In the genomic region with DNA sequence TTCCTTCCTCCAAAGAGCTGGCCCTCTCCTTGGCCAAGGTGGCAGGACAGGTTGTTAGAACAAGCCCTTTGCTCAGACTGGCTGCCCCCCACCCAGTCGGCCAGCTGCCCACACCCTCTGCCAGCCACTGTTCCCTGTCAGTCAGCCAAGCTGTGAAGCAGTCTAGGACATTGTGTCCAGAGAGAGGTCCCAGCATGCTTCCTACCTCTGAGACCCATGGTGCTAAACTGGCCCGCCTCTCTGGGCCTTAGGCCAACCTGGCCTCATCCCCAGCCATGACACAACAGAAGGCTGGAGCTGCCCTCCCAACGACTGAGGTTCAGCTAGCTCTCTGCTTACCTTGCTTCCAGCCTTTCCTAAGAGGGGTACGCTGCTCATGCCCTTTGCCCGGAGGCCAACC, we compare ENCODE assay signal across 8 mouse cellular contexts. TPM values are rescaled to one million over a fixed set of nuclear protein-coding genes. Genes with fewer than 3 reads are reported as not detected.
DNase-seq lines count a peak whose midpoint lies in the region; ATAC-seq and TF ChIP-seq lines count a peak whose summit lies in the region.

No protein-coding gene starts in this region.

- peaks cover 12% of the 10 kb centered on the region for H3K4me1 ChIP-seq in liver, embryonic 11.5 days (replicated peaks; ENCODE audit: control insufficient read depth, insufficient read depth, low read length)
- H3K4me1 ChIP-seq in lung, embryonic 14.5 days (ENCODE audit: insufficient read depth): no peaks in the 10 kb centered on the region

- no peak overlapping the region for H3K4me2 ChIP-seq in liver, embryonic 11.5 days
- H3K4me2 ChIP-seq in lung, embryonic 14.5 days: no peak overlapping the region

- H3K36me3 ChIP-seq in liver, embryonic 11.5 days (ENCODE audit: control insufficient read depth, insufficient read depth, low read length): no peaks in the 10 kb centered on the region
- no peaks in the 10 kb centered on the region for H3K36me3 ChIP-seq in lung, embryonic 14.5 days (ENCODE audit: insufficient read depth)

- peak; percentile 31 for DNase-seq in liver
- no peak for DNase-seq in liver, embryonic 11.5 days (ENCODE audit: low spot score)
- peak; percentile 96 for DNase-seq in cerebellum, adult 8-10 months
- peak; percentile 85 for DNase-seq in gastrocnemius, postnatal 14 days
- peak; percentile 95 to 98 for DNase-seq in kidney, postnatal 36 days
- peak; percentile 78 for DNase-seq in lung, embryonic 14.5 days
- peak; percentile 49 for DNase-seq in right cerebral cortex, postnatal 4 days
- DNase-seq in thymus, postnatal 10 days (ENCODE audit: low spot score in 2 of 2): no peak

- H3K9ac ChIP-seq in liver, embryonic 11.5 days (ENCODE audit: low read depth, low read length): no peak overlapping the region
- no peak overlapping the region for H3K9ac ChIP-seq in lung, embryonic 14.5 days

- no peaks in the 10 kb centered on the region for H3K9me3 ChIP-seq in liver, embryonic 11.5 days (ENCODE audit: control insufficient read depth, low read length)
- H3K9me3 ChIP-seq in lung, embryonic 14.5 days (ENCODE audit: low read depth, low read length): no peaks in the 10 kb centered on the region

- ATAC-seq in liver, embryonic 11.5 days (replicated peaks; ENCODE audit: low FRiP score): no peak
- peak; percentile 60; the same call in 1 of the 2 replicates for ATAC-seq in lung, embryonic 14.5 days (ENCODE audit: insufficient read depth)

- intact Hi-C loops in gastrocnemius, postnatal 14 days (cut with DNase I; ENCODE audit: low total_unique reads): no loop called here

- H3K4me3 ChIP-seq in liver, embryonic 11.5 days (ENCODE audit: low read depth, low read length): no peak overlapping the region
- H3K4me3 ChIP-seq in lung, embryonic 14.5 days (ENCODE audit: low read depth, low read length): no peak overlapping the region

- no peak overlapping the region for H3K27ac ChIP-seq in liver, embryonic 11.5 days (ENCODE audit: low read depth, low read length)
- no peak overlapping the region for H3K27ac ChIP-seq in lung, embryonic 14.5 days (ENCODE audit: low read depth)

- WGBS in liver, embryonic 11.5 days: 76% methylated on average over 5 of the region's 5 CpGs
- 55% methylated on average over 5 of the region's 5 CpGs for WGBS in lung, embryonic 14.5 days

- no peaks in the 10 kb centered on the region; the same call in 1 of the 2 replicates for H3K27me3 ChIP-seq in liver, embryonic 11.5 days (replicated peaks; ENCODE audit: control insufficient read depth, insufficient read depth, low read length)
- no peaks in the 10 kb centered on the region for H3K27me3 ChIP-seq in lung, embryonic 14.5 days (ENCODE audit: insufficient read depth, low read length)

- no peak for TF ChIP-seq CTCF in lung, embryonic 14.5 days (IDR thresholded peaks at IDR 0.05; ENCODE audit: low read depth)

RNA-seq across cellular contexts. Expression of gene Tob2, which starts 19.0 kb away (rescaled TPM):
- 18.3 and 19.3 TPM in 2 replicates for polyA plus RNA-seq in liver, embryonic 11.5 days (2014; fragmentation: Nextera tagmentation; extraction: Ambion mirVana)
- 100 to 1,000 TPM in 1 of 2 experiments, 10 to 100 TPM in 1; 44.8 to 106 TPM for total RNA-seq in gastrocnemius, postnatal 14 days (2021)
- 23.3 and 24.2 TPM in 2 replicates for polyA plus RNA-seq in lung, embryonic 14.5 days (2014; fragmentation: Nextera tagmentation; extraction: Ambion mirVana)

RNA-seq across cellular contexts. Expression of gene Phf5a, which starts 32.1 kb away (rescaled TPM):
- polyA plus RNA-seq in liver, embryonic 11.5 days (2014; fragmentation: Nextera tagmentation; extraction: Ambion mirVana): 224 and 237 TPM in 2 replicates
- 10 to 100 TPM; 40.8 to 41.2 TPM for total RNA-seq in gastrocnemius, postnatal 14 days (2021)
- polyA plus RNA-seq in lung, embryonic 14.5 days (2014; fragmentation: Nextera tagmentation; extraction: Ambion mirVana): 211 and 220 TPM in 2 replicates

RNA-seq across cellular contexts. Expression of gene Aco2, which starts 32.5 kb away (rescaled TPM):
- 177 and 185 TPM in 2 replicates for polyA plus RNA-seq in liver, embryonic 11.5 days (2014; fragmentation: Nextera tagmentation; extraction: Ambion mirVana)
- total RNA-seq in gastrocnemius, postnatal 14 days (2021): 1,000 to 10,000 TPM in 1 of 2 experiments, 100 to 1,000 TPM in 1; 894 to 1,160 TPM
- 149 and 152 TPM in 2 replicates for polyA plus RNA-seq in lung, embryonic 14.5 days (2014; fragmentation: Nextera tagmentation; extraction: Ambion mirVana)

RNA-seq across cellular contexts. Expression of gene Tef, which starts 37.4 kb away (rescaled TPM):
- 12.0 and 12.6 TPM in 2 replicates for polyA plus RNA-seq in liver, embryonic 11.5 days (2014; fragmentation: Nextera tagmentation; extraction: Ambion mirVana)
- 100 to 1,000 TPM; 101 to 115 TPM for total RNA-seq in gastrocnemius, postnatal 14 days (2021)
- polyA plus RNA-seq in lung, embryonic 14.5 days (2014; fragmentation: Nextera tagmentation; extraction: Ambion mirVana): 23.5 and 23.8 TPM in 2 replicates

Comparison
In these comparisons a context has a peak if more than half of its experiments do, and no peak if none do; other contexts are left out.
1. DNase-seq: peak in liver (single experiment), cerebellum, adult 8-10 months (single experiment), gastrocnemius, postnatal 14 days (single experiment), kidney, postnatal 36 days (2 of 2), lung, embryonic 14.5 days (single experiment) and right cerebral cortex, postnatal 4 days (single experiment); none in liver, embryonic 11.5 days (single experiment) and thymus, postnatal 10 days (0 of 2).